Mouse (Mus musculus) forebrain, embryonic 15.5 days (tissue): Measurements from ENCODE around the gene Ttll11. TPM values are rescaled to one million over a fixed set of nuclear protein-coding genes. Genes with fewer than 3 reads are reported as not detected.

ENCODE experiments used
- ATAC-seq: fragments of 200-750 bp; cut with Nextera tagmentation; replicated peaks from 2 replicates; pipeline ENCODE4 v1.8.0; 2017; ENCODE audit warnings: mild to moderate bottlenecking, moderate TSS enrichment, moderate library complexity
- H3K27ac ChIP-seq: fragments of 300-500 bp; sonication (generic); replicated peaks from 2 replicates; pipeline ENCODE4 v1.5.1; 2015; ENCODE audit warnings: mild to moderate bottlenecking, inconsistent platforms
- H3K27me3 ChIP-seq: fragments of 300-500 bp; sonication (generic); 2 replicates; pipeline ENCODE4 v1.6.1; 2015; ENCODE audit warnings: inconsistent platforms
- H3K36me3 ChIP-seq: fragments of 300-500 bp; sonication (generic); 2 replicates; pipeline ENCODE4 v1.6.1; 2015; ENCODE audit warnings: mild to moderate bottlenecking, inconsistent platforms
- H3K4me1 ChIP-seq: fragments of 300-500 bp; sonication (generic); 2 replicates; pipeline ENCODE4 v1.6.1; 2015; ENCODE audit warnings: inconsistent platforms
- H3K4me2 ChIP-seq: fragments of 300-500 bp; sonication (generic); replicated peaks from 2 replicates; pipeline ENCODE4 v1.6.1; 2015; ENCODE audit warnings: mild to moderate bottlenecking, inconsistent platforms
- H3K4me3 ChIP-seq: fragments of 300-500 bp; sonication (generic); 2 replicates; pipeline ENCODE4 v1.5.1; 2015; ENCODE audit warnings: mild to moderate bottlenecking, inconsistent platforms
- H3K9ac ChIP-seq: fragments of 300-500 bp; sonication (generic); replicated peaks from 2 replicates; pipeline ENCODE4 v1.6.1; 2015; ENCODE audit warnings: mild to moderate bottlenecking, inconsistent platforms
- H3K9me3 ChIP-seq: fragments of 300-500 bp; sonication (generic); 2 replicates; pipeline ENCODE4 v1.6.1; 2016; ENCODE audit warnings: inconsistent platforms
- WGBS: fragments of 180-500 bp; shearing (Covaris S2); methylation state at CpG from one replicate; pipeline ENCODE4 v1.1.7; 2015; ENCODE audit warnings: mixed read lengths; 5-methylcytosine and 5-hydroxymethylcytosine counted together
- polyA plus RNA-seq: library from polyadenylated mRNA; unstranded; fragments of >200 nt; fragmentation: Nextera tagmentation; extraction: Ambion mirVana; gene quantifications from 2 replicates; pipeline ENCODE4 v1.2.1, GENCODE M21; 2015

Gene Ttll11
- polyA plus RNA-seq, 1 experiment from 2014 or later: 3.0 TPM

DNA sequence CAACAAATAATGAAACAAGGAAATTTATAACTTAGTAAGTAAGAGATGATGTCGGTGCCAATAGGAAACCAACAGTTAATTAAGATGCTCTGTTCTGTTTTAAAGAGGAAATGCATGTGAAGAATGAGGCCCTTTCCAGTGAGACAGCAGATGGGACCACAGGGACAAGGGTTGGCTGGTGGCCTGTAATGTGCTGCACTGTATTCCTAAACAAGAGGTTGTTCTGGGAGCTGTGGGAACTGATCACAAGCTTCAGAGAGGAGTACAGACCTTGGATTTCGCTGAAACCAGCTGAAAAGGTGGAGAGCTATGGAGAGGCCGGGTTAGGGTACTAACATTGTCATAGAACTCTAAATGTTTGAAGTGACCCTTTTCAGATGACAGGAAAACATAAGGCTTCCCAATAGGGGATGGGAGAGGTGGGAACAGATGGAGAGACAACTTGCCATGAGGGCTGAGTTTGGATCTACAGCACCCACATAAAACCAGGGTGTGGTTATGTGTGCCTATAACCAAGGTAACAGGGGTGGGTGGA is 18.1 kb downstream of the Ttll11 start:
- no peaks in the 10 kb centered on the region for H3K4me1 ChIP-seq
- no peaks in the 10 kb centered on the region for H3K36me3 ChIP-seq
- no peak overlapping the region for H3K27ac ChIP-seq
- 79% methylated on average over 3 of the region's 3 CpGs for WGBS
- H3K4me2 ChIP-seq: no peak overlapping the region
- no peak overlapping the region for H3K9ac ChIP-seq
- no peaks in the 10 kb centered on the region for H3K9me3 ChIP-seq
- no peak for ATAC-seq
- no peak overlapping the region for H3K4me3 ChIP-seq
- H3K27me3 ChIP-seq: no peaks in the 10 kb centered on the region

DNA sequence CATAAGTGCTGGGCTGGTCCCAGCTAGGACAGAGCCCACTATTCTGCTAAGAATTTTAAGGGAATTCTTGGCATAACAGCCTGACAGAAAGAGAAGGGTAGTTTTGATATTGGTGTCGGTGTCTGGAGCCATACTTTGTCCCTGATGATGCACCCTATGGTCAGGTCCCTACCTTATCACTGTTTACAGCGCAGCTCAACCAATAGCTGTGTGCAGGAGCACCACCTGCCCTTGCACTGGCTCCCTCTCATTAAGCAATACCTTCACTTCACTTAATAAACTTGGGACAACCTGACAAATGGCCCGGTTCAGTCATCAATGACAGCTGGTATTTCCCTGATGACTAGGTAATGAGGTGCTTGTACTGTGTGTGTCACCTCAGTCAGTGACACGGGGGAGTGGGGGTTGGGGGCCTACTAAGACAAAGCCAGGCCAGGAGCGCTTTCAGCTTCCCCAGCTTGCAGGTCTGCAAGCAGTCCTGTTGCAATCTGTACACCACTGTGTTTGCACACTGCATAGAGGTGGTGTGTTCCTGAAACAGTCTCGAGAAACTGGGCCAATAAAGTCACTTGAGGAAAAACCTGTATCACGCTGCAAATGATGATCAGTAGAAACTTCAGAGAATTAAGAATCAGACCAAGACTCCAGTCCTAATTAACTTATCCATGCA is 22.1 kb downstream of the Ttll11 start:
- no peak overlapping the region for H3K4me2 ChIP-seq
- H3K27ac ChIP-seq: no peak overlapping the region
- 64% methylated on average over 7 of the region's 7 CpGs for WGBS
- H3K4me3 ChIP-seq: no peak overlapping the region
- H3K4me1 ChIP-seq: peaks cover 6% of the 10 kb centered on the region; the same call in 1 of the 2 replicates
- no peak overlapping the region for H3K9ac ChIP-seq
- H3K27me3 ChIP-seq: no peaks in the 10 kb centered on the region
- no peaks in the 10 kb centered on the region for H3K9me3 ChIP-seq
- no peaks in the 10 kb centered on the region for H3K36me3 ChIP-seq
- ATAC-seq: no peak

DNA sequence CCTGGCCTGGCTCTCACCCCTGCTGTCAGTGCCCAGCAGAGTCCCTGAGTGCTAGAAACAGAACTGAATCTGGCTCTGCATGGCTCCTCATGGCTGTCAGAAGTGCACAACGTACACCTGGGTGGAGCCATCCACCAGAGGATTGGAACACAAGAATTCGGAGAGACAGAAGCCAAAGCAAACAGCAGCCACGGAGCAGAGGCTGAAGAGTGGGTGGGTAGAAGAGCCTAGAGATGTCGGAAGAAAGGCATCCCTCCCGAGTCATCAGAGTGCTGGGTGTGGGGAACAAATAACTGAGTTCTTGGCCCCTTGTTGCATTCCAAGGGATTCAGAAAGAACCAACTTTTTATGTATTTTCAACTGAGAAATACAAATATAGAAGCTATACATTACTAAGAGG is 24.5 kb downstream of the Ttll11 start:
- Histone ChIP-seq H3K4me1 (peaks cover 14% of the 10 kb centered on the region; the same call in 1 of the 2 replicates), H3K4me3 (no peak overlapping the region), H3K9me3 (no peaks in the 10 kb centered on the region), H3K27me3 (no peaks in the 10 kb centered on the region), H3K27ac (no peak overlapping the region), H3K36me3 (no peaks in the 10 kb centered on the region), H3K4me2 (no peak overlapping the region), H3K9ac (no peak overlapping the region)
- WGBS: 50% methylated on average over 5 of the region's 5 CpGs
- no peak for ATAC-seq

DNA sequence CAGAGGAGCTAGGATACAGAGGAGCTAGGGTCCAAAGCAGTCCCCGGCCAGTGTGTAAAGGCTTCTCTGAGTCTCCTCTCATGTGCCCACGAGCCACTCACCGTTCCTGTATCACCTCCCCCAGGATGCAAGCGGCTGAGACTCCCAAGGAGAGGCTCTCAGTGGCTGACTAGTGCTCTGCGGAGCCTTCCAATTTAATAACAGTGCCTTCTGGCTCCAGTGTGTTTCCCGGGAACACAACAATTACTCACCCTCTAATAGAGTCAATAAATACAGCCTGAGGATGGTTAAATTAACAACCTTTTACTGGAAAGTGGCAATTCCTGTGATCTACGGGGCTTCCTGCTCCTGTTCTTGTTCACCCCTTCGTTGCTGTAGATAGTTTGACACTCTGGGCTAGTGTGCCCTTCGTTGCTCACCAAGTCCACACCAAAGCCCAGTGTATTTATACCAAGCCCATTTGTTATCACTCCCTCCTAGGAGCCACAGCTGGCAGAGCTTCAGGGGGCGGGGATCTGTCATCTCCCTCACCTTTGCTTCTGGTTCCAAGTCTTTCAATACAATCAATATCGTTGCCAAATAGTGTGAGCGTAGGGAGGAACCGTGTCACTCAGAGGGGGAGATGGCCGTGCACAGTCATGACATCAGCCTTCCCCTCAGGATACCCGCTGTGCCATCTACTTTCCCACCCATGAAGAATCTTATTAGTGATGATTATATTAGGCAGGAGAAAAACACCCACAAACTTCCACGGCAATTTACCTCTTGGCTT is 27.3 kb downstream of the Ttll11 start:
- Histone ChIP-seq H3K4me3 (no peak overlapping the region), H3K4me2 (no peak overlapping the region), H3K9me3 (no peaks in the 10 kb centered on the region), H3K27me3 (no peaks in the 10 kb centered on the region), H3K4me1 (peaks cover 14% of the 10 kb centered on the region; the same call in 1 of the 2 replicates), H3K27ac (no peak overlapping the region), H3K9ac (no peak overlapping the region), H3K36me3 (no peaks in the 10 kb centered on the region)
- no peak for ATAC-seq
- 46% methylated on average over 16 of the region's 16 CpGs for WGBS

DNA sequence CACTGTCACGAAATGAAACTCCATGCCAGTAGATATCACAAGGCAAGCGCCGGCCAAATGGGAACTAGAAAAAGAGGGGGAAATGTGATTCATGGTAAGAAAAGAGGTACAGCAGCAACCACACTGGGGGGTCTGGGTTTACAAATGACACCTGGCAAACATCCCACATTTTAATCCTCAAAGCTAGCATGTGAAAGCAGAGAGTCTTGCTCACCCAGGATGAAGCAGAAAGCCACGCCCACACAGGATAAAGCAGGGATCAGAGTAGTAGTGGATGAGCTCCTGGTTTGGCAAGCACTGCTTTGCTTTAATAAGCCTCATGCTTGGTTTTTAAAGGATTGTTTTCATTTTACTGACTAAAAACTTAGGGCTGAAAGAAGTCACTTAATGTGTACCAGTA is 34.8 kb downstream of the Ttll11 start:
- Histone ChIP-seq H3K36me3 (no peaks in the 10 kb centered on the region), H3K27ac (no peak overlapping the region), H3K4me1 (no peaks in the 10 kb centered on the region), H3K4me3 (no peak overlapping the region), H3K9ac (no peak overlapping the region), H3K27me3 (no peaks in the 10 kb centered on the region), H3K9me3 (no peaks in the 10 kb centered on the region), H3K4me2 (no peak overlapping the region)
- no peak for ATAC-seq
- 60% methylated on average over 4 of the region's 4 CpGs for WGBS

DNA sequence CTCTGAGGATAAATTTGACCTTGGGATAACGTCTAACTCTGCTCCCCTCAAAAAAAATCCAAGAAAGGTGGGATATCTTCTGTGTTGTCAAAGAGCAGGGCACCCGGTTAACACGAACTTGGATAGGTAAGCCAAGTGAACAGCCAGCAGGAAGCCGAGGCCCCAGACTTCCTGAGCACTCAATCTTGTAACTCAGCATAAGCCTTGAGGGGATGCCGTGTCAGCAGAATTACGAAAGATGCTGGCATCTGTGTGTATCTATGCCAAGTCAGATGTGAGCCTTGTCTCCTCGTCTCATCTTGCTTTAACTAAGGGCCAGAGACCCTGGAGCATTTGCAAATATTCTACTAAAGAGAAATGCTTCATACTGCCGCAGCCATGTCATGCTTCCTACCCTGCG is 36.8 kb downstream of the Ttll11 start:
- Histone ChIP-seq H3K27me3 (no peaks in the 10 kb centered on the region), H3K4me3 (no peak overlapping the region), H3K4me2 (no peak overlapping the region), H3K9me3 (no peaks in the 10 kb centered on the region), H3K4me1 (no peaks in the 10 kb centered on the region), H3K27ac (no peak overlapping the region), H3K9ac (no peak overlapping the region), H3K36me3 (no peaks in the 10 kb centered on the region)
- no peak for ATAC-seq
- 83% methylated on average over 9 of the region's 9 CpGs for WGBS

DNA sequence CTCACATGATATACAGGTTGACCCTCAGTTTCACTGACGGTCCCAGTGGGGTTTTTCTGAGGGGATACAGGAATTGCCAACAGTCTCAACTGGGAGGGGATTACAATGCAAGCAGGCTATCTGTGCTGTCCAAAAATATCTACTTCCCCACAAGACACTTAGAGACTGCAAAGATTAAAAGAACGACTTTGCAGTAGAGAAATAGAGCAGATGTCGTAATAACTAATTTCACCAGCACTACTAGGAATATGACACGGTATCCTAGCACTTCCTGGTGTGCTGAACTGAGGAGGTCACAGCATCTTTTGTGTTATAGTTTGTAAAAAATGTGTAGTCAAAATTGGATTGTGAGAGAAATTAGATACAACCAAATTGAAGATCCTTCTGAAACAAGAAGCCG is 44.7 kb downstream of the Ttll11 start:
- H3K27ac ChIP-seq: no peak overlapping the region
- H3K4me1 ChIP-seq: no peaks in the 10 kb centered on the region
- no peak for ATAC-seq
- H3K4me2 ChIP-seq: no peak overlapping the region
- no peaks in the 10 kb centered on the region for H3K9me3 ChIP-seq
- H3K4me3 ChIP-seq: no peak overlapping the region
- H3K27me3 ChIP-seq: no peaks in the 10 kb centered on the region
- no peak overlapping the region for H3K9ac ChIP-seq
- no peaks in the 10 kb centered on the region for H3K36me3 ChIP-seq
- WGBS: 82% methylated on average over 5 of the region's 5 CpGs

DNA sequence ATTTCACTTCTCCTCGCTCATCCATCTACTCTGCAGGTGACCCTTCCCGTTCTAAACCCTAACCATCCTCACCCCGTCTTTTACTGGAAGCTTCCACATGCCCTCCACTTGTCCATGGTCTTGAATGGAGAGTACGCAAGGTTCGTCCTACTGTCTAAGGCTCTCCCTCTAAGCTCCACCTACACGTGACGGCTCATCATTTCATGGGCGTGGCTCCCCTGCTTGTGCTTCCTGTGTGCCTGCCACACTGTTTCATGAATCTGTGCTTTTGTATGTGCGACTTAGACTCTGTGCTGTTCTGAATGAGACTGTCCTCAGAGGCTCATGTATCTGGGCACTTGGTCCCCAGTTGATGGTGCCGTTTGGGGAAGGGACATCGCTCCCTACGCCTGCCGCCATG is 46.6 kb downstream of the Ttll11 start:
- Histone ChIP-seq H3K27me3 (no peaks in the 10 kb centered on the region), H3K27ac (no peak overlapping the region), H3K9me3 (no peaks in the 10 kb centered on the region), H3K4me3 (no peak overlapping the region), H3K36me3 (no peaks in the 10 kb centered on the region), H3K4me1 (no peaks in the 10 kb centered on the region), H3K9ac (no peak overlapping the region), H3K4me2 (no peak overlapping the region)
- 94% methylated on average over 13 of the region's 13 CpGs for WGBS
- no peak for ATAC-seq

DNA sequence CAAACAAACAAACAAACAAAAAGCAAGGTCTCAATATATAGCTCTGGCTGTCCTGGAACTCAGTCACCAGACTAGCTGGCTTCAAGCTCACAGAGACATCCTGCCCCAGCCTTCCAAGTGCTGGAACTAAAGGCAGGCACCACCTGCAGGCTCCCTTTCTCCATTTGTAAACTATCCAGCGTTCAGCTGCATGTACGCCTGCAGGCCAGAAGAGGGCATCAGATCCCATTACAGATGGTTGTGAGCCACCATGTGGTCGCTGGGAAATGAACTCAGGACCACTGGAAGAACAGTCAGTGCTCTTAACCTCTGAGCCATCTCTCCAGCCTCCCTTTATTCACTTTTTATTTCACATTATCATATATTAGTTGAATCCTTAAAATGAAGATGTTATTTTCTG is 48.1 kb downstream of the Ttll11 start:
- Histone ChIP-seq H3K4me2 (no peak overlapping the region), H3K9ac (no peak overlapping the region), H3K9me3 (no peaks in the 10 kb centered on the region), H3K27ac (no peak overlapping the region), H3K4me3 (no peak overlapping the region), H3K36me3 (no peaks in the 10 kb centered on the region), H3K4me1 (no peaks in the 10 kb centered on the region), H3K27me3 (no peaks in the 10 kb centered on the region)
- ATAC-seq: no peak
- WGBS: 68% methylated on average over 3 of the region's 3 CpGs

DNA sequence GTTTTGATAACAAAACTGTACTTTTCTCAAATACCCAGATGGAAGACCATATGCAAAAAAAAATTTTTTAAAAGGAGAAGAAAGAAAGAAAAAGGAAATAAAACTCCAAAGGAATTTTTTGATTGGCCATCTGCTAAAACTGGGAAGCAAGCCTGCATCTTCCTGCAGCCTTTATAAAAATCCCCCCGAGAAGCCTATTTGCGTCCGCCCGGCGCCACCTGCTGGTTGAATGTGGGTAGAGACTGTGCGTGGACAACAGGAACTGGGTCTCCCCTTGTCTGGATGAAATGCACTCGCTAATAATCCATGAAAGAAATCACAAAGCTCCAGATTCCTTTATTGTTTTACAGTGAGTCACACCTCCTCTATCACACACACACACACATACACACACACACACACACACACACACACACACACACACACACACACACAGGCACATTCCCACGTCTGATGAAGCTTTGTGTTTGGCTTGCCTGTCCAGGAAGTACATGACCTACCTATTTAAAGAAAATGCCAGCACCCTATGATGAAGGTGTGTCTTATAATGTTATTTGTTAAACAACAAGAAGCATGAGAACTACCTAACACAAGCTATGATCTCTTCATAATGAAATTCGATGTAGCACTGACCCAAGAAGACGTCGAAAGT is 49.1 kb downstream of the Ttll11 start:
- H3K4me2 ChIP-seq: no peak overlapping the region
- no peaks in the 10 kb centered on the region for H3K36me3 ChIP-seq
- no peak overlapping the region for H3K4me3 ChIP-seq
- H3K27me3 ChIP-seq: no peaks in the 10 kb centered on the region
- H3K4me1 ChIP-seq: no peaks in the 10 kb centered on the region
- no peak overlapping the region for H3K9ac ChIP-seq
- WGBS: 33% methylated on average over 11 of the region's 11 CpGs
- peak; percentile 63; the same call in 1 of the 2 replicates for ATAC-seq
- no peak overlapping the region for H3K27ac ChIP-seq
- H3K9me3 ChIP-seq: no peaks in the 10 kb centered on the region

DNA sequence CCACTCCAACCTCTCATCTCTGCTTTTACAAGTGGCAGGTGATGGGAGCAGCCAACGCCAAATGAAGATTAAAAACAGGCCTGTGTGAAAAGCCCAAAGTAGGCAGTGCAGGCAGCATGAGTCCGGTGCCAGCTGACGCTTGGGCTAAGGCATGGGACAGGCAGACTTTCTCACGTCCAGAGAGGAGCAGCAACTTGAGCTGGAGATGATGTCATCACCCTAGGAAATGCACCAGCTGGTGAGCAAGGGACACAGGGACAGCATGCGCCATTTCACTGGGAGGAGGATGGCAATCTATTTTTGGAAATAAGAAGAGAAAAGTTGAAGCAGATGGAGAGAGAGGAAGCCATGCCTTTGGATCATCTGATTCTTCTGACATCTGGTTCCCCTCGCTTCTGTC is 51.6 kb downstream of the Ttll11 start:
- H3K4me2 ChIP-seq: no peak overlapping the region
- H3K9ac ChIP-seq: no peak overlapping the region
- no peaks in the 10 kb centered on the region for H3K36me3 ChIP-seq
- H3K9me3 ChIP-seq: no peaks in the 10 kb centered on the region
- H3K27me3 ChIP-seq: no peaks in the 10 kb centered on the region
- no peak overlapping the region for H3K4me3 ChIP-seq
- 0 out of 2 replicates have a peak, but pooled peaks cover under 1% of the 10 kb centered on the region for H3K4me1 ChIP-seq
- no peak overlapping the region for H3K27ac ChIP-seq
- no peak for ATAC-seq
- WGBS: 77% methylated on average over 6 of the region's 6 CpGs

DNA sequence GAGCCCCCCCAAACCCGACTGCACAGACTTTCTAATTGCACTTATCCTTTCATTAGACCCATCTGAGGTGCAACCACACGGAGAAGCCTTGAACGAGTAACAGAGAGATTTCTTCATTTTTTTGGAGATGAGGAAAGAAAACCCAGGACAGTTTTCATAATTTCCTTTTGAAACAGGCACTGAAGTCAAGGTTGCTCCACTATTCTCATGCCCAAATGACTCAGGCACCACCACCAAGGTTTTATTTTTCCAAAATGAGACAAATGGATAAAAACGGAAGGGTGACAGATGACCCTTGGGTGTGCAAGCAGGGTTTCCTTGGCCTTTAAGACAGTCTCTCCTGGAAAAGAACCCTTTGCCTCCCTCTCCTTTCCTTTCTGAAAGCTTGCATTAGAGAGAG is 54.8 kb downstream of the Ttll11 start:
- no peaks in the 10 kb centered on the region for H3K27me3 ChIP-seq
- H3K4me3 ChIP-seq: no peak overlapping the region
- H3K9ac ChIP-seq: no peak overlapping the region
- ATAC-seq: no peak
- H3K36me3 ChIP-seq: no peaks in the 10 kb centered on the region
- no peak overlapping the region for H3K27ac ChIP-seq
- no peak overlapping the region for H3K4me2 ChIP-seq
- H3K4me1 ChIP-seq: 0 out of 2 replicates have a peak, but pooled peaks cover 3% of the 10 kb centered on the region
- WGBS: 83% methylated on average over 4 of the region's 4 CpGs
- H3K9me3 ChIP-seq: no peaks in the 10 kb centered on the region
